Mouse (Mus musculus) forebrain, postnatal 0 days (tissue): ENCODE measurements around the gene Afp. TPM values are rescaled to one million over a fixed set of nuclear protein-coding genes. Genes with fewer than 3 reads are reported as not detected.

Experiments
- ATAC-seq: fragments of 200-750 bp; cut with Nextera tagmentation; 2 replicates; pipeline ENCODE4 v1.8.0; 2017; ENCODE audit warnings: mild to moderate bottlenecking, moderate library complexity
- DNase-seq: peaks from one replicate; pipeline ENCODE4 v3.0.0-alpha.2; 2015
- H3K27ac ChIP-seq: fragments of 300-500 bp; sonication (generic); 2 replicates; pipeline ENCODE4 v1.5.1; 2014; ENCODE audit warnings: low read depth, mild to moderate bottlenecking, antibody characterized with exemption, low read length, moderate library complexity, mixed read lengths
- H3K27me3 ChIP-seq: fragments of 300-500 bp; sonication (generic); 2 replicates; pipeline ENCODE4 v1.6.1; 2014; ENCODE audit warnings: mild to moderate bottlenecking, low read length, mixed read lengths; ENCODE audit not compliant: insufficient read depth
- H3K36me3 ChIP-seq: fragments of 300-500 bp; sonication (generic); 2 replicates; pipeline ENCODE4 v1.6.1; 2014; ENCODE audit warnings: mild to moderate bottlenecking, moderate library complexity; ENCODE audit not compliant: insufficient read depth
- H3K4me1 ChIP-seq: fragments of 300-500 bp; sonication (generic); 2 replicates; pipeline ENCODE4 v1.6.1; 2014; ENCODE audit warnings: antibody characterized with exemption; ENCODE audit not compliant: insufficient read depth
- H3K4me2 ChIP-seq: fragments of 300-500 bp; sonication (generic); 2 replicates; pipeline ENCODE4 v1.6.1; 2014; ENCODE audit warnings: low read depth, mild to moderate bottlenecking, moderate library complexity
- H3K4me3 ChIP-seq: fragments of 300-500 bp; sonication (generic); 2 replicates; pipeline ENCODE4 v1.5.1; 2014; ENCODE audit warnings: low read depth, low read length, mixed read lengths
- H3K9ac ChIP-seq: fragments of 300-500 bp; sonication (generic); 2 replicates; pipeline ENCODE4 v1.6.1; 2014; ENCODE audit warnings: mild to moderate bottlenecking
- H3K9me3 ChIP-seq: fragments of 300-500 bp; sonication (generic); 2 replicates; pipeline ENCODE4 v1.6.1; 2016; ENCODE audit warnings: low read length
- CTCF ChIP-seq: sonication (generic); IDR thresholded peaks from 2 replicates; pipeline ENCODE4 v1.5.1; 2016; ENCODE audit warnings: antibody characterized with exemption, control low read depth, low read depth
- WGBS: fragments of 180-500 bp; shearing (Covaris S2); extraction: QIAGEN DNeasy Blood & Tissue Kit; methylation state at CpG from one replicate; pipeline ENCODE4 v1.1.7; 2014; 5-methylcytosine and 5-hydroxymethylcytosine counted together
- polyA plus RNA-seq: library from polyadenylated mRNA; unstranded; fragments of >200 nt; fragmentation: Nextera tagmentation; extraction: Ambion mirVana; gene quantifications from 2 replicates; pipeline ENCODE4 v1.2.1, GENCODE M21; 2015
- total RNA-seq: library from RNA; depleted of rRNA; stranded (reverse); fragments of >200 nt; gene quantifications from 2 replicates; pipeline ENCODE4 v1.2.3, GENCODE M21; 2014

Afp gene
- total and polyA plus RNA-seq, 2 experiments from 2014 or later: 0.17 TPM; not detected in 1

DNA sequence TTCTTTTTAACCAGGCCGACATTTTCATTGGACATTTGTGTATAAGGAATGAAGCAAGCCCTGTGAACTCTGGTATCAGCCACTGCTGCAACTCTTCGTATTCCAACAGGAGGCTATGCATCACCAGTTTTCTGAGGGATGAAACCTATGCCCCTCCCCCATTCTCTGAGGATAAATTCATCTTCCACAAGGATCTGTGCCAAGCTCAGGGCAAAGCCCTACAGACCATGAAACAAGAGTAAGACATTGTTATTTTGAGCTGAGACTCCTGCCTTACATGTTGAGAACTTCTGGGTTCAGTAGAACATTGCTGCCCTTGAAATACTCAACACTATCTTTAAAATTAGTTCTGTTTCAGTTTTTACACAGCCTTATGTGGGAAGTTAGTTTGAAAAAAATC, 16.0 kb downstream of the Afp start:
- Histone ChIP-seq H3K36me3 (no peaks in the 10 kb centered on the region), H3K4me1 (no peaks in the 10 kb centered on the region), H3K4me3 (no peak overlapping the region), H3K4me2 (no peak overlapping the region), H3K27me3 (no peaks in the 10 kb centered on the region), H3K27ac (no peak overlapping the region), H3K9ac (no peak overlapping the region), H3K9me3 (no peaks in the 10 kb centered on the region)
- no peak for TF ChIP-seq CTCF
- ATAC-seq (no peak), DNase-seq (no peak)
- WGBS: 81% methylated on average over 2 of the region's 2 CpGs

DNA sequence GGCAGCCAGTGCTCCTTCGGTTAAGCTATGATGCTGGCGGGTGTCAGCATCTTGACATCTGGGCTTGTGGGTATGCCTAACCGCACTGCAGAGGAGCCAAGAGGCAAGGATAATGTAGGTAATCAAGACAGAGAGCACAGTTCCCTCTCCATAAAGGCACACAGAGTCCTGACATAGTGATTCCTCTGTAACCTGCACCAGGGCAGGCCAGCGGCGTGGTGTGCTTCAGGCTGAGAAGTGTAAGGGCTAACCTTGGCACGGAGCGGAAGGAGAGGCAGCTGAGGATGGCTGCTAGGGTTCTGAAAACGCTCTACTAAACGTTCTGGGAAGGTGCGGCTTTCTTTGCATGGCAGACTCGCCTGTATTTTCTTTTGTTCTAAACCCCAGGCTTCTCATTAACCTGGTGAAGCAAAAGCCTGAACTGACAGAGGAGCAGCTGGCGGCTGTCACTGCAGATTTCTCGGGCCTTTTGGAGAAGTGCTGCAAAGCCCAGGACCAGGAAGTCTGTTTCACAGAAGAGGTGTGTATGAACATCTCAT, 16.9 kb downstream of the Afp start:
- H3K36me3 ChIP-seq: no peaks in the 10 kb centered on the region
- no peak overlapping the region for H3K9ac ChIP-seq
- H3K4me1 ChIP-seq: no peaks in the 10 kb centered on the region
- no peak for TF ChIP-seq CTCF
- DNase-seq: no peak
- no peak overlapping the region for H3K4me3 ChIP-seq
- WGBS: 37% methylated on average over 13 of the region's 13 CpGs
- H3K9me3 ChIP-seq: no peaks in the 10 kb centered on the region
- H3K27ac ChIP-seq: no peak overlapping the region
- H3K4me2 ChIP-seq: no peak overlapping the region
- ATAC-seq: no peak
- no peaks in the 10 kb centered on the region for H3K27me3 ChIP-seq

- no peaks in the 10 kb centered on the region for H3K9me3 ChIP-seq
- H3K4me1 ChIP-seq: no peaks in the 10 kb centered on the region
- H3K9ac ChIP-seq: no peak overlapping the region
- ATAC-seq (no peak), DNase-seq (no peak)
- no peaks in the 10 kb centered on the region for H3K36me3 ChIP-seq
- no peak for TF ChIP-seq CTCF
- H3K4me3 ChIP-seq: no peak overlapping the region
- no peak overlapping the region for H3K4me2 ChIP-seq
- no peaks in the 10 kb centered on the region for H3K27me3 ChIP-seq
- H3K27ac ChIP-seq: no peak overlapping the region
- WGBS: 91% methylated on average over 5 of the region's 5 CpGs
Observed at GRCm38 (mm10) chr5:90509828-90510592, 19.5 kb downstream of the Afp start.

- no peaks in the 10 kb centered on the region for H3K27me3 ChIP-seq
- DNase-seq: no peak
- no peaks in the 10 kb centered on the region for H3K9me3 ChIP-seq
- WGBS: 85% methylated on average over 6 of the region's 6 CpGs
- TF ChIP-seq CTCF: no peak
- no peak overlapping the region for H3K4me3 ChIP-seq
- no peak overlapping the region for H3K27ac ChIP-seq
- no peak overlapping the region for H3K4me2 ChIP-seq
- no peak overlapping the region for H3K9ac ChIP-seq
- no peaks in the 10 kb centered on the region for H3K4me1 ChIP-seq
- H3K36me3 ChIP-seq: no peaks in the 10 kb centered on the region
- no peak for ATAC-seq
Observed at GRCm38 (mm10) chr5:90512288-90512955, 21.9 kb downstream of the Afp start.

DNA sequence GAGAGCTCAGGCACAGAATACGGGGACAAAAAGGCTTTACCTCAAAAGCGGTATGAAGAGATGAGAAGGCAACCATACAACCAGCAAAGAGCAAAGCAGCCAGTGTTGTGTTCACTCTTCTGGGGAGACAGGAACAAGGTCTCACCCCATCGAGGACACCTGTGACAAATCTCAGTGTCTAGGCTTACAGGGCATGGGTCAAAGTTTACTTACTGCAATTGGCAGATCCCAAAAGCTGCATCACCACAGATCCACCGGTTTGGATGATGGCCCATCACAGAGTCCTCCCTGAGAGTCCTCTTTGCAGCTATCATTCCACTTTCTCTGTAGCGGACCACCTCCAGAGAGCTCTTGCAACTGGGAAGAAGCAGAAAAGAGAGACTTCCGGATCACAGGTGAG, 25.0 kb downstream of the Afp start:
- no peaks in the 10 kb centered on the region for H3K27me3 ChIP-seq
- no peak overlapping the region for H3K4me3 ChIP-seq
- no peak for DNase-seq
- no peaks in the 10 kb centered on the region for H3K36me3 ChIP-seq
- 92% methylated on average over 6 of the region's 6 CpGs for WGBS
- no peak for ATAC-seq
- H3K4me1 ChIP-seq: no peaks in the 10 kb centered on the region
- H3K9ac ChIP-seq: no peak overlapping the region
- H3K9me3 ChIP-seq: no peaks in the 10 kb centered on the region
- TF ChIP-seq CTCF: no peak
- H3K27ac ChIP-seq: no peak overlapping the region
- no peak overlapping the region for H3K4me2 ChIP-seq

- WGBS: 91% methylated on average over 6 of the region's 6 CpGs
- H3K4me3 ChIP-seq: no peak within 1 kb of the TSS
- no peak within 1 kb of the TSS for H3K27ac ChIP-seq
- DNase-seq: no peak
- H3K36me3 ChIP-seq: no peaks in the 10 kb centered on the region
- no peak within 1 kb of the TSS for H3K9ac ChIP-seq
- no peaks in the 10 kb centered on the region for H3K9me3 ChIP-seq
- no peaks in the 10 kb centered on the region for H3K27me3 ChIP-seq
- no peak for TF ChIP-seq CTCF
- no peak for ATAC-seq
- no peak within 1 kb of the TSS for H3K4me2 ChIP-seq
- H3K4me1 ChIP-seq: no peaks in the 10 kb centered on the region
Observed at GRCm38 (mm10) chr5:90518356-90519100, 28.0 kb downstream of the Afp start, which contains the start of gene Afm. TSS of gene Afm (plus strand) at chr5:90518932.

DNA sequence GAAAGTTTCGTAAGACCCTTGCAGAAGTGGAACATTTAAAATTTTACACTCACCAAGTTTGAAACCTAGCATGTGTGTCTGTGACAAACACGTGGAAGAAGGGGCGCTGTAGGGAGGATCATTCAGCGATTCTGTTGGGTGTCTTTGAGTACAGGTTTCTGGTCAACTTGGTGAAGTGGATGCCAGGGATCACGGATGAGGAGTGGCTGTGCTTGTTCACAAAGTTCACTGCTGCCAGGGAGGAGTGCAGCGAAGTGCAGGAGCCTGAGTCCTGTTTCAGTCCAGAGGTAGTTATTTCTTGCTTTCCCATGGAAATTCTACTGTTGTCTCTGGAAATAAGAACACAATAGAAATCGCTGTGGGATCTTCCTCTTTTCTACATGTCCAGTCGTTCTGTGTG, 60.7 kb downstream of the Afp start:
- Histone ChIP-seq H3K4me3 (no peak overlapping the region), H3K9me3 (no peaks in the 10 kb centered on the region), H3K27me3 (no peaks in the 10 kb centered on the region), H3K9ac (no peak overlapping the region), H3K36me3 (no peaks in the 10 kb centered on the region), H3K4me1 (no peaks in the 10 kb centered on the region), H3K4me2 (no peak overlapping the region), H3K27ac (no peak overlapping the region)
- TF ChIP-seq CTCF: no peak
- 87% methylated on average over 8 of the region's 8 CpGs for WGBS
- DNase-seq: no peak
- ATAC-seq: no peak
